Mouse (Mus musculus) mesoderm, embryonic 11.5 days (tissue): ENCODE data around the gene 1810010H24Rik.
"Not testable (repeated sequence)": the region's sequence is repeated elsewhere in the genome, so short reads cannot be mapped to it uniquely, and the experiment has no call there.

Experiments used
- DNase-seq: peaks from one replicate; pipeline ENCODE4 v3.0.0-alpha.2; 2012; ENCODE audit warnings: low read depth, low spot score

Gene 1810010H24Rik

GRCm38 (mm10) chr11:107012324-107013017, 13.0 kb upstream of the 1810010H24Rik start:
- DNase-seq, result peak; percentile 97

GRCm38 (mm10) chr11:107014020-107014585, 11.4 kb upstream of the 1810010H24Rik start:
- no peak for DNase-seq

GRCm38 (mm10) chr11:107014597-107015309, 10.7 kb upstream of the 1810010H24Rik start:
- DNase-seq, result no peak

- not testable (repeated sequence) for DNase-seq
Measured at GRCm38 (mm10) chr11:107015535-107016187, 9.8 kb upstream of the 1810010H24Rik start.

- no peak for DNase-seq
Measured at GRCm38 (mm10) chr11:107016893-107017292, 8.6 kb upstream of the 1810010H24Rik start.

- DNase-seq, result no peak
Measured at GRCm38 (mm10) chr11:107017339-107017886, 8.1 kb upstream of the 1810010H24Rik start.

- no peak for DNase-seq
Measured at GRCm38 (mm10) chr11:107018606-107019005, 6.9 kb upstream of the 1810010H24Rik start.

GRCm38 (mm10) chr11:107019318-107019717, 6.2 kb upstream of the 1810010H24Rik start:
- DNase-seq, result no peak

GRCm38 (mm10) chr11:107019722-107020121, 5.8 kb upstream of the 1810010H24Rik start:
- DNase-seq, result not testable (repeated sequence)

GRCm38 (mm10) chr11:107022050-107022683, 3.3 kb upstream of the 1810010H24Rik start:
- DNase-seq, result no peak

GRCm38 (mm10) chr11:107024406-107024805, 1.1 kb upstream of the 1810010H24Rik start:
- no peak for DNase-seq

- peak; percentile 50 for DNase-seq
Measured at GRCm38 (mm10) chr11:107026554-107027430, 1.3 kb downstream of the 1810010H24Rik start.

- peak; percentile 91 for DNase-seq
Measured at GRCm38 (mm10) chr11:107027431-107028274, 2.2 kb downstream of the 1810010H24Rik start.

GRCm38 (mm10) chr11:107028275-107028618, 2.8 kb downstream of the 1810010H24Rik start:
- DNase-seq, result no peak

- no peak for DNase-seq
Measured at GRCm38 (mm10) chr11:107028754-107029153, 3.3 kb downstream of the 1810010H24Rik start.

GRCm38 (mm10) chr11:107029536-107029935, 4.1 kb downstream of the 1810010H24Rik start:
- DNase-seq, result no peak

- no peak for DNase-seq
Measured at GRCm38 (mm10) chr11:107031635-107032034, 6.2 kb downstream of the 1810010H24Rik start.

GRCm38 (mm10) chr11:107034085-107034810, 8.8 kb downstream of the 1810010H24Rik start:
- DNase-seq, result no peak

- DNase-seq, result no peak
Measured at GRCm38 (mm10) chr11:107039417-107039816, 13.9 kb downstream of the 1810010H24Rik start.
